Mouse (Mus musculus) effector memory CD4-positive, alpha-beta T cell, adult 5 months (primary cell): ENCODE results near the gene Ppil1. TPM values are rescaled to one million over a fixed set of nuclear protein-coding genes. Genes with fewer than 3 reads are reported as not detected.

ENCODE experiments used
- polyA plus RNA-seq: library from polyadenylated mRNA; unstranded; fragments of 100-300 nt; shearing (Covaris generic); gene quantifications from one replicate; pipeline ENCODE4 v1.2.1, GENCODE M21; 2017

The Ppil1 gene
- polyA plus RNA-seq, result 39.0 TPM

GRCm38 (mm10) chr17:29263840-29264633, at the start of gene Ppil1:
TSS of gene Ppil1 (minus strand) at chr17:29264186.

GRCm38 (mm10) chr17:29268682-29269348, 4.8 kb upstream of the Ppil1 start, which contains the start of gene BC004004:
TSS of gene BC004004 (plus strand) at chr17:29268788.

DNA sequence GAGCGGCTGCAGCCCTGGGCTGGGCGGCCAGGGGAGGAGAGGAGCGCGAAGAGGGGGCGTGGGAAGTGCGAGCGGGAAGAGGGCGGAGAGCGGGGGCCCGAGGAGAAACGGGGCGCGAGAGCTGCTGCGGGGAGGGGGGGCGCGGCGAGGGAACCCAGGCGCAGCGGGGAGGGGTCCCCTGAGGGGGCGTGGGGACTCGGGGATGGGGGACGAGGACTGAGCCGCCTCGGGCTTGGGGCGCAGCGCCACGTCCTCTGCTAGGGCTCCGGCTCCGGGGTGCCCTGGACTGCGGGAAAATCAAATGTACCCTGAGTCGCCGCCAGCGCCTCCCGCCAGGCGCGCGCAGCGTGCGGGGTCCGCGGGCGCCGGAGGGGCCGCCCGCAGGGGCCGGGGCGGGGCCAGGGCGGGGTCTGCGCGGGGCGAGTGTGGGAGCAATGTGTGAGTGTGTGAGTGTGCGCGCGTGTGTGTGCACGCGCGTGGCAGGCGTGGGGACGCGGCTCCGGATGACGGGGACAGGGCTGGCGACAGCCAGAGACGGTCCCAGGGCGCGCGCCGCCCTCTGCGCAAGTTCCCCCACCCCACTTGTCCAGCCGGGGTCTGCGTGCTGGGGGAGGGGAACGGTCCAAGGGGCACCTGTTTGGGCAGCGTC, 26.1 kb downstream of the Ppil1 start, which contains the start of gene Cpne5:
Cpne5 (minus strand) TSS at position 396 of the 649 bp plus-strand sequence.

Other genes starting within 250 kb of the Ppil1 start
- 580 TPM for gene Srsf3, start 231.6 kb downstream of the Ppil1 start, polyA plus RNA-seq
- gene Cdkn1a, start 173.2 kb downstream of the Ppil1 start, polyA plus RNA-seq, result 156 TPM
- gene Rab44, start 150.0 kb downstream of the Ppil1 start, polyA plus RNA-seq, result not detected
- 0.35 TPM for gene Cpne5, start 26.0 kb downstream of the Ppil1 start, polyA plus RNA-seq
- 69.7 TPM for gene BC004004, start 4.6 kb upstream of the Ppil1 start, polyA plus RNA-seq
- gene Pi16, start 53.5 kb upstream of the Ppil1 start, polyA plus RNA-seq, result 0.31 TPM
- 40.8 TPM for gene Mtch1, start 83.7 kb upstream of the Ppil1 start, polyA plus RNA-seq
- 0.52 TPM for gene Fgd2, start 96.7 kb upstream of the Ppil1 start, polyA plus RNA-seq
- gene Pim1, start 226.6 kb upstream of the Ppil1 start, polyA plus RNA-seq, result 257 TPM